Mouse (Mus musculus) forebrain, embryonic 16.5 days (tissue): ENCODE measurements around the gene Acyp1. TPM values are rescaled to one million over a fixed set of nuclear protein-coding genes. Genes with fewer than 3 reads are reported as not detected.
A peak's percentile ranks its signal among the peaks of the same experiment; 100 is the strongest.

Experiments used
- ATAC-seq: fragments of 200-750 bp; cut with Nextera tagmentation; 2 replicates; pipeline ENCODE4 v1.8.0; 2017; ENCODE audit warnings: mild to moderate bottlenecking, moderate library complexity
- H3K27ac ChIP-seq: fragments of 300-500 bp; sonication (generic); 2 replicates; pipeline ENCODE4 v1.5.1; 2014; ENCODE audit warnings: low read length, control low read depth
- H3K27me3 ChIP-seq: fragments of 300-500 bp; sonication (generic); replicated peaks from 2 replicates; pipeline ENCODE4 v1.6.1; 2014; ENCODE audit warnings: low read length; ENCODE audit not compliant: control insufficient read depth, insufficient read depth
- H3K36me3 ChIP-seq: fragments of 300-500 bp; sonication (generic); 2 replicates; pipeline ENCODE4 v1.6.1; 2014; ENCODE audit not compliant: control insufficient read depth, insufficient read depth
- H3K4me1 ChIP-seq: fragments of 300-500 bp; sonication (generic); replicated peaks from 2 replicates; pipeline ENCODE4 v1.6.1; 2014; ENCODE audit warnings: low read length; ENCODE audit not compliant: control insufficient read depth, insufficient read depth
- H3K4me2 ChIP-seq: fragments of 300-500 bp; sonication (generic); 2 replicates; pipeline ENCODE4 v1.6.1; 2014; ENCODE audit warnings: mild to moderate bottlenecking, low read length, control low read depth
- H3K4me3 ChIP-seq: fragments of 300-500 bp; sonication (generic); replicated peaks from 2 replicates; pipeline ENCODE4 v1.5.1; 2014; ENCODE audit warnings: mild to moderate bottlenecking, low read length, control low read depth
- H3K9ac ChIP-seq: fragments of 300-500 bp; sonication (generic); replicated peaks from 2 replicates; pipeline ENCODE4 v1.6.1; 2014; ENCODE audit warnings: low read depth, low read length, control low read depth
- H3K9me3 ChIP-seq: fragments of 300-500 bp; sonication (generic); 2 replicates; pipeline ENCODE4 v1.6.1; 2016; ENCODE audit warnings: low read length; ENCODE audit not compliant: control insufficient read depth
- WGBS: fragments of 180-500 bp; shearing (Covaris S2); extraction: QIAGEN DNeasy Blood & Tissue Kit; methylation state at CpG from one replicate; pipeline ENCODE4 v1.1.7; 2014; 5-methylcytosine and 5-hydroxymethylcytosine counted together
- polyA plus RNA-seq: library from polyadenylated mRNA; unstranded; fragments of >200 nt; fragmentation: Nextera tagmentation; extraction: Ambion mirVana; gene quantifications from 2 replicates; pipeline ENCODE4 v1.2.1, GENCODE M21; 2015

Acyp1 gene
- polyA plus RNA-seq, 1 experiment from 2014 or later, result 46.9 TPM

- Histone ChIP-seq H3K4me1 (no peaks in the 10 kb centered on the region), H3K4me3 (no peak overlapping the region), H3K36me3 (peaks cover 12% of the 10 kb centered on the region), H3K9me3 (no peaks in the 10 kb centered on the region), H3K27ac (no peak overlapping the region), H3K9ac (no peak overlapping the region), H3K4me2 (no peak overlapping the region), H3K27me3 (no peaks in the 10 kb centered on the region)
- WGBS, result 79% methylated on average over 10 of the region's 10 CpGs
- no peak for ATAC-seq
These were observed 9.2 kb upstream of the Acyp1 start for GRCm38 (mm10) chr12:85297345-85297997.

- Histone ChIP-seq H3K9me3 (no peaks in the 10 kb centered on the region), H3K27me3 (no peaks in the 10 kb centered on the region), H3K36me3 (peaks cover 8% of the 10 kb centered on the region), H3K4me1 (no peaks in the 10 kb centered on the region), H3K4me3 (no peak overlapping the region), H3K27ac (no peak overlapping the region), H3K4me2 (no peak overlapping the region), H3K9ac (no peak overlapping the region)
- ATAC-seq, result no peak
- 69% methylated on average over 5 of the region's 5 CpGs for WGBS
These were observed 8.7 kb upstream of the Acyp1 start for GRCm38 (mm10) chr12:85296915-85297314.

GRCm38 (mm10) chr12:85295506-85295905, 7.3 kb upstream of the Acyp1 start:
- H3K9me3 ChIP-seq, result no peaks in the 10 kb centered on the region
- H3K36me3 ChIP-seq, result no peaks in the 10 kb centered on the region
- no peak for ATAC-seq
- 90% methylated on average over 2 of the region's 2 CpGs for WGBS
- no peak overlapping the region for H3K27ac ChIP-seq
- H3K4me2 ChIP-seq, result no peak overlapping the region
- H3K4me1 ChIP-seq, result no peaks in the 10 kb centered on the region
- H3K4me3 ChIP-seq, result no peak overlapping the region
- no peaks in the 10 kb centered on the region for H3K27me3 ChIP-seq
- no peak overlapping the region for H3K9ac ChIP-seq

GRCm38 (mm10) chr12:85292906-85293305, 4.7 kb upstream of the Acyp1 start:
- no peak for ATAC-seq
- H3K4me1 ChIP-seq, result peaks cover 14% of the 10 kb centered on the region
- no peak overlapping the region for H3K27ac ChIP-seq

GRCm38 (mm10) chr12:85292288-85292687, 4.0 kb upstream of the Acyp1 start:
- Histone ChIP-seq H3K27me3 (no peaks in the 10 kb centered on the region), H3K4me1 (peaks cover 15% of the 10 kb centered on the region), H3K9ac (no peak overlapping the region), H3K4me3 (no peak overlapping the region), H3K4me2 (no peak overlapping the region), H3K27ac (no peak overlapping the region), H3K36me3 (no peaks in the 10 kb centered on the region), H3K9me3 (no peaks in the 10 kb centered on the region)
- WGBS, result 74% methylated on average over 6 of the region's 6 CpGs
- no peak for ATAC-seq

More at GRCm38 (mm10) chr12:85292906-85293305, 4.7 kb upstream of the Acyp1 start:
- Histone ChIP-seq H3K4me3 (no peak overlapping the region), H3K9me3 (no peaks in the 10 kb centered on the region), H3K36me3 (no peaks in the 10 kb centered on the region), H3K4me2 (no peak overlapping the region), H3K27me3 (no peaks in the 10 kb centered on the region), H3K9ac (no peak overlapping the region)

GRCm38 (mm10) chr12:85291541-85291940, 3.3 kb upstream of the Acyp1 start:
- no peak for ATAC-seq
- Histone ChIP-seq H3K9me3 (no peaks in the 10 kb centered on the region), H3K27ac (no peak overlapping the region), H3K27me3 (no peaks in the 10 kb centered on the region), H3K9ac (no peak overlapping the region), H3K4me2 (no peak overlapping the region), H3K4me1 (peaks cover 15% of the 10 kb centered on the region), H3K4me3 (no peak overlapping the region), H3K36me3 (no peaks in the 10 kb centered on the region)

- Histone ChIP-seq H3K27ac (no peak overlapping the region), H3K27me3 (no peaks in the 10 kb centered on the region), H3K36me3 (no peaks in the 10 kb centered on the region), H3K4me1 (peaks cover 15% of the 10 kb centered on the region), H3K4me2 (no peak overlapping the region), H3K4me3 (no peak overlapping the region), H3K9ac (no peak overlapping the region), H3K9me3 (no peaks in the 10 kb centered on the region)
- WGBS, result 85% methylated on average over 10 of the region's 10 CpGs
- ATAC-seq, result no peak
These were observed 2.4 kb upstream of the Acyp1 start for GRCm38 (mm10) chr12:85290633-85291032.

- peak overlapping the region; percentile 44; the same call in 1 of the 2 replicates for H3K4me3 ChIP-seq
- no peak for ATAC-seq
- no peaks in the 10 kb centered on the region for H3K9me3 ChIP-seq
- 58% methylated on average over 24 of the region's 24 CpGs for WGBS
- no peak overlapping the region for H3K27ac ChIP-seq
- H3K9ac ChIP-seq, result 0 out of 2 replicates have a peak overlapping the region, but pooled peaks have one; percentile 13
- H3K4me1 ChIP-seq, result peaks cover 15% of the 10 kb centered on the region
- no peaks in the 10 kb centered on the region for H3K27me3 ChIP-seq
- H3K36me3 ChIP-seq, result no peaks in the 10 kb centered on the region
- peak overlapping the region; percentile 80 for H3K4me2 ChIP-seq
These were observed 1.1 kb upstream of the Acyp1 start for GRCm38 (mm10) chr12:85289157-85290000.

- peak within 1 kb of the TSS; percentile 51 for H3K9ac ChIP-seq
- peaks cover 15% of the 10 kb centered on the region for H3K4me1 ChIP-seq
- H3K4me2 ChIP-seq, result peak within 1 kb of the TSS; percentile 80
- H3K9me3 ChIP-seq, result no peaks in the 10 kb centered on the region
- no peaks in the 10 kb centered on the region for H3K36me3 ChIP-seq
- H3K27ac ChIP-seq, result no peak within 1 kb of the TSS
- peak within 1 kb of the TSS; percentile 44 for H3K4me3 ChIP-seq
- under 1% methylated on average over 29 of the region's 31 CpGs for WGBS
- no peaks in the 10 kb centered on the region for H3K27me3 ChIP-seq
- peak; percentile 84 for ATAC-seq
These were observed 383 bp upstream of the Acyp1 start, which contains the start of gene Zc2hc1c for GRCm38 (mm10) chr12:85288486-85289156. Zc2hc1c (plus strand) TSS chr12:85288591.
